In genomic region chr8:121947753-121948141, GRCm38 (mm10) we compare ENCODE assay signal across 8 mouse cellular contexts. TPM values are rescaled to one million over a fixed set of nuclear protein-coding genes. Genes with fewer than 3 reads are reported as not detected.
DNase-seq lines count a peak whose midpoint lies in the region; ATAC-seq and TF ChIP-seq lines count a peak whose summit lies in the region.

No protein-coding gene starts in this region.

- peak; percentile 97 for DNase-seq in ES-CJ7 (ENCODE audit: low read depth, low spot score)
- DNase-seq in c-Kit-positive CD71-positive TER-119-positive erythroid progenitor cells, embryonic 14.5 days (ENCODE audit: low spot score): peak; percentile 95
- DNase-seq in heart, postnatal 4 days: peak; percentile 96
- peak; percentile 67 to 80 for DNase-seq in layer of hippocampus, adult 8-10 months (ENCODE audit: low spot score in 2 of 2)
- peak; percentile 97 for DNase-seq in lung, postnatal 0 days (ENCODE audit: low spot score)
- peak; percentile 72 for DNase-seq in ovary, postnatal 10 days (ENCODE audit: low spot score)
- DNase-seq in thymus, postnatal 10 days (ENCODE audit: low spot score in 2 of 2): peak; percentile 84 to 89

- TF ChIP-seq EP300 in lung, postnatal 0 days (IDR thresholded peaks at IDR 0.05): peak; percentile 8

- peaks cover 45% of the 10 kb centered on the region for H3K4me1 ChIP-seq in forebrain, embryonic 15.5 days
- H3K4me1 ChIP-seq in lung, postnatal 0 days (ENCODE audit: insufficient read depth, low read depth, low read length): peaks cover 14% of the 10 kb centered on the region; the same call in 1 of the 2 replicates

- WGBS in forebrain, embryonic 15.5 days: under 1% methylated on average over 18 of the region's 18 CpGs
- under 1% methylated on average over 17 of the region's 18 CpGs for WGBS in lung, postnatal 0 days

- 0 out of 2 replicates have a peak, but pooled peaks have one; percentile 12 for ATAC-seq in forebrain, embryonic 15.5 days (replicated peaks)
- peak; percentile 21 for ATAC-seq in lung, postnatal 0 days

- H3K36me3 ChIP-seq in forebrain, embryonic 15.5 days: no peaks in the 10 kb centered on the region
- no peaks in the 10 kb centered on the region for H3K36me3 ChIP-seq in lung, postnatal 0 days (ENCODE audit: insufficient read depth, low read length)

- H3K4me2 ChIP-seq in forebrain, embryonic 15.5 days (replicated peaks): peak overlapping the region; percentile 64
- peak overlapping the region; percentile 64 for H3K4me2 ChIP-seq in lung, postnatal 0 days (replicated peaks; ENCODE audit: low read depth, low read length)

- H3K27me3 ChIP-seq in forebrain, embryonic 15.5 days: no peaks in the 10 kb centered on the region
- H3K27me3 ChIP-seq in lung, postnatal 0 days (replicated peaks; ENCODE audit: insufficient read depth, low read length): no peaks in the 10 kb centered on the region

- peak overlapping the region; percentile 37 for H3K4me3 ChIP-seq in forebrain, embryonic 15.5 days
- peak overlapping the region; percentile 27 for H3K4me3 ChIP-seq in lung, postnatal 0 days (ENCODE audit: low read depth, low read length)

- no peak for TF ChIP-seq CTCF in lung, postnatal 0 days (IDR thresholded peaks at IDR 0.05)

- H3K9ac ChIP-seq in forebrain, embryonic 15.5 days (replicated peaks): peak overlapping the region; percentile 50
- no peak overlapping the region for H3K9ac ChIP-seq in lung, postnatal 0 days (replicated peaks; ENCODE audit: low read depth)

- peak overlapping the region; percentile 78 for H3K27ac ChIP-seq in forebrain, embryonic 15.5 days (replicated peaks)
- peak overlapping the region; percentile 63 for H3K27ac ChIP-seq in lung, postnatal 0 days (ENCODE audit: low read length)

- H3K9me3 ChIP-seq in forebrain, embryonic 15.5 days: no peaks in the 10 kb centered on the region
- H3K9me3 ChIP-seq in lung, postnatal 0 days (ENCODE audit: low read length): no peaks in the 10 kb centered on the region

RNA-seq across cellular contexts. Expression of gene Banp, which starts 1.8 kb away (rescaled TPM):
- 64.8 and 65.3 TPM in 2 replicates for polyA plus RNA-seq in forebrain, embryonic 15.5 days (2015; fragmentation: Nextera tagmentation; extraction: Ambion mirVana)
- 10 to 100 TPM in 1 of 2 experiments, 1 to 10 TPM in 1; 9.1 to 10.3 TPM for total RNA-seq in heart, postnatal 4 days (2021)
- total RNA-seq in layer of hippocampus, adult 8-10 months (2022): 10 to 100 TPM; 25.1 to 66.1 (median 45.2) TPM
- 17.1 and 30.7 TPM in 2 replicates for polyA plus RNA-seq in lung, postnatal 0 days (2015; fragmentation: Nextera tagmentation; extraction: Ambion mirVana)

RNA-seq across cellular contexts. Expression of gene Car5a, which starts 3.0 kb away (rescaled TPM):
- polyA plus RNA-seq in forebrain, embryonic 15.5 days (2015; fragmentation: Nextera tagmentation; extraction: Ambion mirVana): 0.37 and 0.43 TPM in 2 replicates
- total RNA-seq in heart, postnatal 4 days (2021): not detected
- total RNA-seq in layer of hippocampus, adult 8-10 months (2022): under 1 TPM in 1 of 4 experiments, not detected in 3; 0.41 TPM
- 0.37 and 0.61 TPM in 2 replicates for polyA plus RNA-seq in lung, postnatal 0 days (2015; fragmentation: Nextera tagmentation; extraction: Ambion mirVana)

RNA-seq across cellular contexts. Expression of gene Slc7a5, which starts 40.3 kb away (rescaled TPM):
- 39.2 and 45.8 TPM in 2 replicates for polyA plus RNA-seq in forebrain, embryonic 15.5 days (2015; fragmentation: Nextera tagmentation; extraction: Ambion mirVana)
- total RNA-seq in heart, postnatal 4 days (2021): 10 to 100 TPM; 21.5 to 24.5 TPM
- total RNA-seq in layer of hippocampus, adult 8-10 months (2022): 10 to 100 TPM; 52.0 to 66.6 (median 61.8) TPM
- polyA plus RNA-seq in lung, postnatal 0 days (2015; fragmentation: Nextera tagmentation; extraction: Ambion mirVana): 4.3 and 7.5 TPM in 2 replicates

Comparison
In these comparisons a context has a peak if more than half of its experiments do, and no peak if none do; other contexts are left out.
1. Peak in every context shown above with its lines: DNase-seq, ATAC-seq, H3K4me3 ChIP-seq and H3K27ac ChIP-seq.